Mouse (Mus musculus): ENCODE data around the gene Kif1b. TPM values are rescaled to one million over a fixed set of nuclear protein-coding genes. Genes with fewer than 3 reads are reported as not detected.
A peak's percentile ranks its signal among the peaks of the same experiment; 100 is the strongest.

Gene Kif1b
- 38.9 and 39.7 TPM in 2 replicates for polyA plus RNA-seq (2014; fragmentation: Nextera tagmentation; extraction: Ambion mirVana)

DNA sequence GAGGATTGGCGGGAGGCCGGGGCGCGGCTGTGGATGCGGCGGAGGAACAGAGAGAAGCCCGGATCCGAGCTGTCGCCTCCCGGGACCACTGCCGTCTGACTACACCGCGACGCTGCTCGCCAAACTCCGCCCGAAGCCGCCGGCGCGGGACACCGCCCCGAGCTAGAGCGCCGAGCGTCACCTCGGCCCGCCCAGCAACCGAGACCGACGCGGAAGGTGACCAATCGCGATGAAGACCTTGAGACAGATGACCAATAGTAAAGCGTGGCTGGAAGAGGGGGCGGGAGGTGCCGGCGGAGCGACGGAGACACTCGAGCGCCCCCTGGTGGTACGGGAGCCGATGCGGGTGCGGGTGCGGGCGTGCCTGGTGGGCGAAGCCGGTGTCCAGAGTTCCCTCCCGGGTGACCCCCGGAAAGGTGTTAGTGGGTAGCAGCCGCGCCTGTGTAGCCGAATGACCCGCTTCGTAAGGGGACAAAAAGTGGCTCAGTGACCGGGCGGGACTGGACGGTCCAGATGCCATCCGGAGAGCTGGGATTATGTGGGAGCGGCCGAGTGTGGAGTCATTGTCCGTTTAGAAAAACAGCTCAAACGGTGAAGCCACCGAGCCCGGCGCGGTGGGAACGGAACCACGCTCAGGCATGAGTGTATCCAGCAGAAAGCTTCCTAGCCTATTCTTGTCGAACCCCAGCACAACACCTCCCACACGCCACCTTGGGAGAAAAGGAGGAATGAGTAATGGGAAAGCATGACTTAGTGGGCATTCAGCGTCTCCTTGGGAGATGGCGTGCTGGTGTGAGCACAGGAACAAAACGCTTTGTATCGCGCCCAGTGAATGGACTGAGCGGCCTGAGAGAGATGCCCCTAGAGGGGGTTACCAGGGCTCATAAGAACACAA, at the start of gene Kif1b:
TSS of gene Kif1b (minus strand) at position 98 of the 895 bp plus-strand sequence.
- ATAC-seq (ENCODE audit: insufficient read depth) (peak; percentile 98), DNase-seq (peak; percentile 98)
- Histone ChIP-seq H3K9me3 (ENCODE audit: low read depth, low read length) (no peaks in the 10 kb centered on the region), H3K27ac (ENCODE audit: low read depth) (peak within 1 kb of the TSS; percentile 91), H3K27me3 (ENCODE audit: insufficient read depth, low read length) (no peaks in the 10 kb centered on the region), H3K9ac (peak within 1 kb of the TSS; percentile 92), H3K4me1 (ENCODE audit: insufficient read depth) (peaks cover 8% of the 10 kb centered on the region; the same call in 1 of the 2 replicates), H3K4me2 (peak within 1 kb of the TSS; percentile 84), H3K4me3 (ENCODE audit: low read depth, low read length) (peak within 1 kb of the TSS; percentile 96), H3K36me3 (ENCODE audit: insufficient read depth) (no peaks in the 10 kb centered on the region)
- WGBS: under 1% methylated on average over 79 of the region's 79 CpGs
- TF ChIP-seq CTCF (IDR thresholded peaks at IDR 0.05; ENCODE audit: low read depth): peak; percentile 96

DNA sequence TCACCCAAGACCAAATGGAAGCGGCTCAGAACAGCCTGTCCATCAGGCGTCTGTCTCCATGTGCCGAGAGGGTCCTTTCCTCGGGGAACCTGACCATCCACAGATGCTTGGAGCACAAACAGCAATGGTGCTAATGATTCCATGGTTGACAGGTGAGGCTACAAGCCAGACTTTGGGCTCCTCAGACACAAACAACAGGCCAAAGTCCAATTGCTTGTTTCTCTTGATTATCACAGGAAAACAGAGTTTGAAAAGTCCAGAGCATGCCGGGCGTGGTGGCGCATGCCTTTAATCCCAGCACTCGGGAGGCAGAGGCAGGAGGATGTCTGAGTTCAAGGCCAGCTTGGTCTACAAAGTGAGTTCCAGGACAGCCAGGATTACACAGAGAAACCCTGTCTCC, 47.2 kb upstream of the Kif1b start:
- no peak for ATAC-seq (ENCODE audit: insufficient read depth)
- Histone ChIP-seq H3K4me1 (ENCODE audit: insufficient read depth) (no peaks in the 10 kb centered on the region), H3K9ac (no peak overlapping the region), H3K4me2 (no peak overlapping the region), H3K9me3 (ENCODE audit: low read depth, low read length) (no peaks in the 10 kb centered on the region), H3K27ac (ENCODE audit: low read depth) (no peak overlapping the region), H3K27me3 (ENCODE audit: insufficient read depth, low read length) (no peaks in the 10 kb centered on the region), H3K36me3 (ENCODE audit: insufficient read depth) (peaks cover 92% of the 10 kb centered on the region), H3K4me3 (ENCODE audit: low read depth, low read length) (no peak overlapping the region)
- TF ChIP-seq CTCF (IDR thresholded peaks at IDR 0.05; ENCODE audit: low read depth): no peak
- WGBS: 96% methylated on average over 8 of the region's 8 CpGs
- no peak for DNase-seq

DNA sequence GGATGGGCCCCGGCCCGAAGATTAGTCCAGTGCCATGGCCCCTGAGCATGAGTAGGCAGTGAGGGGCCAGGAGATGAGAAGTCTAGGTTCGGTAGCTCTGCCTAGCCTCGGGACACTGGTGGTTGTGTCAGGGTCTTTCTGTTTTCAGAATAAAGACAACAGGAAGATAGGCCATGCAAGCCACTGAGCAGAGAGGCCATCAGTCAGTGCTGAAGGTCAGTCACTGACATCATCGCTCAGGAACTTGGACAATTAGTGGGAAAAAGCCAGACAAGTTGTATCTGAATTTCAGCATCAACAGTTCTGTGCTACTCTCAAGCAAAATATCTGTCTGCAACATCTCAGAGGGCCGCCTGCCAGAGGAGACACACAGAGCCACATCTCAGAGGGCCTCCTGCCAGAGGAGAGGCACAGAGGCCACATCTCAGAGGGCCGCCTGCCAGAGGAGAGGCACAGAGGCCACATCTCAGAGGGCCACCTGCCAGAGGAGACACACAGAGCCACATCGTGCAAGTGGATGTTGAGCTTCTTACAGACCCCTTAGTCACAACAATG, 44.2 kb upstream of the Kif1b start:
- no peak for TF ChIP-seq CTCF (IDR thresholded peaks at IDR 0.05; ENCODE audit: low read depth)
- Histone ChIP-seq H3K4me2 (no peak overlapping the region), H3K4me1 (ENCODE audit: insufficient read depth) (no peaks in the 10 kb centered on the region), H3K9me3 (ENCODE audit: low read depth, low read length) (no peaks in the 10 kb centered on the region), H3K36me3 (ENCODE audit: insufficient read depth) (peaks cover 91% of the 10 kb centered on the region), H3K9ac (no peak overlapping the region), H3K27me3 (ENCODE audit: insufficient read depth, low read length) (no peaks in the 10 kb centered on the region), H3K27ac (ENCODE audit: low read depth) (no peak overlapping the region), H3K4me3 (ENCODE audit: low read depth, low read length) (no peak overlapping the region)
- DNase-seq (no peak), ATAC-seq (ENCODE audit: insufficient read depth) (no peak)
- WGBS: 84% methylated on average over 8 of the region's 8 CpGs

DNA sequence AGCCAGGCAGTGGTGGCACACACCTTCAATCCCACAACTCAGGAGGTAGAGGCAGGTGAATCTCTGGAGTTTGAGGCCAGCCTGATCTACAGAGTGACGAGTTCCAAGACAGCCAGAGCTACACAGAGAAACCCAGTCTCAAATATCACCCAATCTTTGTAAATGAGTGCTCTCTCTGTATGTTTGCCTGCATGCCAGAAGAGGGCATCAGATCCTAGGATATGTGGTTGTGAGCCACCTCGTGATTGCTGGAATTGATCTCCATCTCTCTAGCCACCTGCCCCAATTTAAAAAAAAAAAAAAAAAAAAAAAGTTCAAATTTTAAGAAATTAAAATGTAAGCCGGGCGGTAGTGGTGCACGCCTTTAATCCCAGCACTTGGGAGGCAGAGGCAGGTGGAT, 41.5 kb upstream of the Kif1b start:
- Histone ChIP-seq H3K27ac (ENCODE audit: low read depth) (no peak overlapping the region), H3K4me1 (ENCODE audit: insufficient read depth) (no peaks in the 10 kb centered on the region), H3K9me3 (ENCODE audit: low read depth, low read length) (no peaks in the 10 kb centered on the region), H3K9ac (no peak overlapping the region), H3K4me3 (ENCODE audit: low read depth, low read length) (no peak overlapping the region), H3K4me2 (no peak overlapping the region), H3K27me3 (ENCODE audit: insufficient read depth, low read length) (no peaks in the 10 kb centered on the region), H3K36me3 (ENCODE audit: insufficient read depth) (peaks cover 92% of the 10 kb centered on the region)
- no peak for DNase-seq
- TF ChIP-seq CTCF (IDR thresholded peaks at IDR 0.05; ENCODE audit: low read depth): peak; percentile 36
- WGBS: 83% methylated on average over 5 of the region's 5 CpGs
- ATAC-seq (ENCODE audit: insufficient read depth): no peak

DNA sequence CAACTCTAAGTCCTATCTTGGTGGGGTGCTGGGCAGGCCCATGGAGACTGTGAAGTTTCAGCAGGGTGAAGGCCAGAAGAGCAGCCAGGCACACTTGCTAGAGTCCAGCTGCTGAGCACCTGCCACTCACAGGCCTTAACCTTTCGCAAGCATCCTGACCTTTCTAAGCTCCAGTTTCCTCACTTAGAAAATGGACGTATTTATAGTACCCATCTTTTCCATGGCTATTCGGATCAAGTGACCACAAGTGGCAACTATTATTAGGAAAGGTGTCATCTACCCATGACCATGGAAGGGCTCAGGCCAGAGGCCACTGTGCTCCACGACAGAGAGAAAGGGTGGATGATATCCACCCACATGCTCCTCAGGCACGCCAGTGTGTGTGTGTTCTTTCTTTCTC, 38.4 kb upstream of the Kif1b start:
- DNase-seq (no peak), ATAC-seq (ENCODE audit: insufficient read depth) (no peak)
- Histone ChIP-seq H3K27ac (ENCODE audit: low read depth) (no peak overlapping the region), H3K9ac (no peak overlapping the region), H3K9me3 (ENCODE audit: low read depth, low read length) (no peaks in the 10 kb centered on the region), H3K27me3 (ENCODE audit: insufficient read depth, low read length) (no peaks in the 10 kb centered on the region), H3K4me2 (no peak overlapping the region), H3K4me1 (ENCODE audit: insufficient read depth) (no peaks in the 10 kb centered on the region), H3K36me3 (ENCODE audit: insufficient read depth) (peaks cover 92% of the 10 kb centered on the region), H3K4me3 (ENCODE audit: low read depth, low read length) (no peak overlapping the region)
- WGBS: 81% methylated on average over 5 of the region's 5 CpGs
- TF ChIP-seq CTCF (IDR thresholded peaks at IDR 0.05; ENCODE audit: low read depth): no peak

DNA sequence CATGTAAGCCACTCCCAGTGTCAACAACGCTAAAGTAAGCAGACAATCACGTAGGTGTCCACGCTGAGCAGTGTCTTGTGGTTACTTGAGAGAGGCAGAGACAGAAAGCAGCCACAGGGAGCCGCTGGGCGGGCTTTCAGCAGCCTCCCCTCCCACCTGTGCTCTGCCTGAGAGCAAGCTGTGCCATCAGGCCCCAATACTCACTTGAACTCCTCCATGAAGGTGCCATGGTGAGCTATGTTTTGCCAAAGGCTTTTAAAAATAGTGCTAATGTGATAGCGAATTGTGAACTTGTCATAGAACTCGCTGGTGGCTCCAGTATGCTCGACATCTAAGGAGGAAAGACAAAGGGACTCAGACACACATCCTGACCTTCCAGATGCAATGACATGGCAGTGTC, 36.8 kb upstream of the Kif1b start:
- H3K4me2 ChIP-seq: no peak overlapping the region
- H3K27ac ChIP-seq (ENCODE audit: low read depth): no peak overlapping the region
- peaks cover 92% of the 10 kb centered on the region for H3K36me3 ChIP-seq (ENCODE audit: insufficient read depth)
- H3K9ac ChIP-seq: no peak overlapping the region
- DNase-seq (no peak), ATAC-seq (ENCODE audit: insufficient read depth) (no peak)
- no peaks in the 10 kb centered on the region for H3K9me3 ChIP-seq (ENCODE audit: low read depth, low read length)
- no peaks in the 10 kb centered on the region for H3K4me1 ChIP-seq (ENCODE audit: insufficient read depth)
- TF ChIP-seq CTCF (IDR thresholded peaks at IDR 0.05; ENCODE audit: low read depth): no peak
- WGBS: 76% methylated on average over 8 of the region's 8 CpGs
- H3K4me3 ChIP-seq (ENCODE audit: low read depth, low read length): no peak overlapping the region
- no peaks in the 10 kb centered on the region for H3K27me3 ChIP-seq (ENCODE audit: insufficient read depth, low read length)

DNA sequence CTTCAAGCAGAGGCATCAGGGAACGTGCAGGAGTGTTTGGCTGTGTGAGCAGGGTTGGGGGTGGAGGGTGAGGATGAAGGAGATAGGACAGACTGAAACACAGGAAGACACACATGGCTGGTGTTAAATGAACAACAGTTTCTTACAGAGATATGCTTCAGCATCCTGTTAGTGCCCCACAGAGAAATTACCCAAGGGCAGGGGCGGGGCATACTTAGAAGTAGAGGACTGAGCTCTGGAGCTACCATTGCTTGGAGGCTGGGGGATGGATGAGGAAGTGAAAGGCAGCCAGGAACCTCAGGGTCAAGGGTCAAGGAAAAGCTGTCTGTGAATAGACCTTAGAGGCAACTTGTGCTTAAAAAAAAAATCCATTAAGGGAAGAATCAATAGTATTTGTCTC, 33.2 kb upstream of the Kif1b start:
- Histone ChIP-seq H3K27ac (ENCODE audit: low read depth) (no peak overlapping the region), H3K4me2 (no peak overlapping the region), H3K9ac (no peak overlapping the region), H3K4me1 (ENCODE audit: insufficient read depth) (no peaks in the 10 kb centered on the region), H3K9me3 (ENCODE audit: low read depth, low read length) (no peaks in the 10 kb centered on the region), H3K27me3 (ENCODE audit: insufficient read depth, low read length) (no peaks in the 10 kb centered on the region), H3K4me3 (ENCODE audit: low read depth, low read length) (no peak overlapping the region), H3K36me3 (ENCODE audit: insufficient read depth) (peaks cover 94% of the 10 kb centered on the region)
- ATAC-seq (ENCODE audit: insufficient read depth) (no peak), DNase-seq (no peak)
- no peak for TF ChIP-seq CTCF (IDR thresholded peaks at IDR 0.05; ENCODE audit: low read depth)
- WGBS: 57% methylated on average over 2 of the region's 2 CpGs

Measured in lung, embryonic 14.5 days (tissue).